Mouse (Mus musculus): ENCODE results near the gene Cstb. TPM values are rescaled to one million over a fixed set of nuclear protein-coding genes. Genes with fewer than 3 reads are reported as not detected.

Cstb gene
- polyA plus RNA-seq, 1 experiment = 249 TPM

DNA sequence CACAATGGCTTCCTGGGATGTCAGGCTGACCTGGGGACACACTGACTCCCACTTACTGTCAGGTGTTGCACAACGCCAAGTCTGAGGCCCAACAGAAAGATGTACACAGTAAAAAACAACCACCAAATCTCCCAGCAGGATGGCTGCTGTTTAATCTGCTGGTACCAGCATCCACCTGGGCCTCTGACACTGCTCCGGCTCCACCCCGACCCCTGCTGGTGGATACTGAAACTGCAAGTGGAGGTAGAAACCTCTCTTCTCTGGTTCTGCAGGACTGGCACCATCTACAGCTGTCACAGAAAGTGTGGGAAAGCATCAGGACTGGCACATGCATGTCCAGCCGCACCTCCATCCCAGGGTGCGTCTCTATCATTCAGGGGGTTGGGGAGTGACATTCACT lies 12.6 kb downstream of the Cstb start:
- Histone ChIP-seq H3K4me3 (ENCODE audit: insufficient read depth, low read depth, low read length) (no peak overlapping the region), H3K27ac (replicated peaks; ENCODE audit: low read depth, low read length) (no peak overlapping the region), H3K4me1 (ENCODE audit: control insufficient read depth, insufficient read depth, insufficient read length, low read length) (no peaks in the 10 kb centered on the region)

DNA sequence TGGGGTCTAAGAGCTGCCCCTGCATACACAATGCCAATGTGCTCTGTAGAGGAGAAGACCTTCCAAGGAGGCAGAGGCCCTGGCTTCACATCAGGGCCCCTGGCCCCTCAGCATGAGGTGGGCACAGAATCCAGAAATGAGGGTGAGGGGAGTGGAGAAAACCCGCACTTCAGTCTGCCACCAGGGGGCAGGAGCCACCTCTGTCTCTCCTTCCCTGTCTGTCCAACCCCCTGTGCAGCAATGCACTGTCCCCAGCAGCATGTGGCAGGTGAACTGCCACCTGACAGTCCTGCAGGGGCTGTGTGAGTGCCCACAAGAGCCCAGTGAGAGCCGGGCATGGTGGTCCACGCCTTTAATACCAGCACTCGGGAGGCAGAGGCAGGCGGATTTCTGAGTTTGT lies 14.1 kb downstream of the Cstb start:
- Histone ChIP-seq H3K4me1 (ENCODE audit: control insufficient read depth, insufficient read depth, insufficient read length, low read length) (no peaks in the 10 kb centered on the region), H3K27ac (replicated peaks; ENCODE audit: low read depth, low read length) (no peak overlapping the region), H3K4me3 (ENCODE audit: insufficient read depth, low read depth, low read length) (no peak overlapping the region)

DNA sequence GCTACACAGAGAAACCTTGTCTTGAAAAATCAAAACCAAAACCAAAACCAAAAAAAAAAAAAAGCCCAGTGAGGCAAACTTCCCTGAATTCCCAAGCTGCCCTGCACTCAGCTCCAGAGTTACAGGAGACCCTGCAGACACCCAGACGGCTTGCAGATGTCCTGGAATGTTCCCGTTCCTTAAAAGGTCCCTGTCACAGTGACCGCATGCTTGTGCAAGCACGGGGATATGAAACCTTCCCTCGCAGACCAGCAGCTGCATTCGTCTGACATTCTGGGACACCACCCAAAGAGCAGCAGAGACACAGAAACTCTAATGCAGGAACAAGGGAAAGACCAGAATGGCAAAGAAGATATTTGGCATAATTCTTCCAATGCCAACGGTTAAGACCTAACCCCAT lies 14.5 kb downstream of the Cstb start:
- no peaks in the 10 kb centered on the region for H3K4me1 ChIP-seq (ENCODE audit: control insufficient read depth, insufficient read depth, insufficient read length, low read length)
- no peak overlapping the region for H3K4me3 ChIP-seq (ENCODE audit: insufficient read depth, low read depth, low read length)
- no peak overlapping the region for H3K27ac ChIP-seq (replicated peaks; ENCODE audit: low read depth, low read length)

DNA sequence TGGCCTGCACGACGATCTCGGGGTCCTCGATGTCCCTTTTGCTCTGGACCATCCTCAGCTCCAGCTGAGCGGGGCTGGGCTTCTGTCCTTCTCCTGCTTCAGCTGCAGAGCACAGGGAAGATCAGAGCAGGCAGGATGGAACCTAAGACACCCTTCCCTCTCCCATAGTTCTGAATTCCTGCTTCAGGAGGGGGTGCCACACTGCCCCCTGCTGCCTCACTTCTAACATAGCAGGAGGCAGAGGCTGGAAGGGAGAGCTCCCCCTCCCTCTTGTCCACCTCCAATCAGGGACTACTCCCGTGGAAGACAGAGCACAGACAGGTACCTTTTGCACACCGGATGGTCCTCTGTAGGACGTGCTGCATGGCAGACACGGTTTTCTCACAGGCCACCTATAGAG lies 15.3 kb downstream of the Cstb start:
- H3K4me1 ChIP-seq (ENCODE audit: control insufficient read depth, insufficient read depth, insufficient read length, low read length) = no peaks in the 10 kb centered on the region
- no peak overlapping the region for H3K27ac ChIP-seq (replicated peaks; ENCODE audit: low read depth, low read length)
- H3K4me3 ChIP-seq (ENCODE audit: insufficient read depth, low read depth, low read length) = no peak overlapping the region

DNA sequence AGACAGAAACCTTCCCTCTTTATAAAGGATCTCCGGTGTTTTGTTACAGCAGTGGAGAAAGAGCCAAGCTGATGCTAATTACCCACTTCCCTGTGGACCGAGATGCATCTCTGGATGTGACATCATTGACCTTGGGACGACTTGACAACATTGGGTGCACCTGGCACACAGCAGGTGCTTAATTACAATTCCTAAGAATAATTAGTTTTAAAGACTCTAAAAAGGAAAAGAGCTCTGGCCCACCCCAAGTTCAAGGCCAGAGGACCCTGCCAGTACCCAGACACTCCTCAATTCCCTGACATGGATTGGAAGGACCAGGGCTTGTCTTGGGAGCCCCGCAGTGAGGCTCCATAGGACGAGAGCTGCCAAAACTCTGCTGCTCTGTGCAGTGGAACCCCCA lies 16.1 kb downstream of the Cstb start:
- no peak overlapping the region for H3K27ac ChIP-seq (replicated peaks; ENCODE audit: low read depth, low read length)
- H3K4me3 ChIP-seq (ENCODE audit: insufficient read depth, low read depth, low read length) = no peak overlapping the region
- H3K4me1 ChIP-seq (ENCODE audit: control insufficient read depth, insufficient read depth, insufficient read length, low read length) = no peaks in the 10 kb centered on the region

DNA sequence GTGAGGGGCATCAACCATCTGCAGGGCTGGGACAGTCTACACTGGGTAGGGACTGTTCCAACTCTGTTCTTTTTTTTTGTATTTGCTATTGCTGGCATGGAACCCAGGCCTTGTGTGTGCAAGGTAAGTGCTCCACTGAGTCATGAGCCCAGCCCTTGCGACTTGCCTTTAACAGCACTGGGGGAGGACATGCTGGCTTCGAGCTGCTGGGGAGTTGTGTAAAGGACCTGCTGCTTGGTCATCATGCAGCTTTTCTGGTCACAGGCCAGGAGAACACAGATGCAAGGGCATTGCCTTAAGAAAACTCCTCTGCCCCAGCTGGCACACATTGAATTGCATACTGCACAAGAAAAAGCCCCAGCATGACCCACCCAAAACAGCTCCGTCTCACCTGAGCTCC lies 16.8 kb downstream of the Cstb start:
- Histone ChIP-seq H3K4me3 (ENCODE audit: insufficient read depth, low read depth, low read length) (no peak overlapping the region), H3K27ac (replicated peaks; ENCODE audit: low read depth, low read length) (no peak overlapping the region), H3K4me1 (ENCODE audit: control insufficient read depth, insufficient read depth, insufficient read length, low read length) (no peaks in the 10 kb centered on the region)

DNA sequence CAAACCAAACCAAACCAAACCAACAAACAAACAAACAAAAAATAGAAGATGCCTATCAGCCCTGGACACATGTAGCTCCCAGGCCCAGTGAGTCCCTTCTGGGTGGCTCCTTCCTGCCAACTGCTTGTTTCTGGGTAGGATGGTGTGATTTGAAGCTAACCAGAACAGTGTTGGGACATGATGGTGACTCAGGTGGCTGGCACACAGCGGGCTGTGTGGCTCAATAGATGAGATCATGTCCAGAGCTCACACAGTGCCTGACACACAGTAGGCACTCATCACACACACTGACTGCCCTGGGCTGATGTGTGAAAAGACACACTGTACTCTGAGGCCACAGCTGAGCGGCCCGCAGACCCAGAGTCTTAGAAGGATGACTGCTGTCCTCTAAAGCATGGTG lies 20.7 kb downstream of the Cstb start:
- no peak overlapping the region for H3K4me3 ChIP-seq (ENCODE audit: insufficient read depth, low read depth, low read length)
- no peaks in the 10 kb centered on the region for H3K4me1 ChIP-seq (ENCODE audit: control insufficient read depth, insufficient read depth, insufficient read length, low read length)
- H3K27ac ChIP-seq (replicated peaks; ENCODE audit: low read depth, low read length) = no peak overlapping the region

DNA sequence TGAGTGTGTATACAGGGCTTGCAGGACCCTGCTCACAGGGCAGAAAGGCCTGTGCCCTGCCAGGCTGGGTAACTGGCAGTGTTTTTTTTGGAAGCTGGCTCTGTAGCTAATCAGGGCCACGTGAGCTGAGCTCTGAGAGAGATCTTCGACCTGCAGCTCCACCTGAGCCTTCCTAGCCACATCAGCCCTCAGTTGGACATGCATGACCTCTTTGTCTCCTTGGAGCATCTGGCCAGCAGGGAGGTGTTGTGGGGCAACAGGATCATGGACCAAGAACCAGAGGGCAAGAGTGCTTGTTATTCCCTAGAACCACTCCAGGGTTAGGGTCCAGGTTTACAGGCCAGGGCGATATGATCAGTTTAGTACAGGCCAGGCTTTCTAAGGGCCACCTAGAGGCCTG lies 21.9 kb downstream of the Cstb start:
- H3K4me3 ChIP-seq (ENCODE audit: insufficient read depth, low read depth, low read length) = no peak overlapping the region
- H3K4me1 ChIP-seq (ENCODE audit: control insufficient read depth, insufficient read depth, insufficient read length, low read length) = peaks cover 3% of the 10 kb centered on the region; the same call in 1 of the 2 replicates
- H3K27ac ChIP-seq (replicated peaks; ENCODE audit: low read depth, low read length) = no peak overlapping the region

DNA sequence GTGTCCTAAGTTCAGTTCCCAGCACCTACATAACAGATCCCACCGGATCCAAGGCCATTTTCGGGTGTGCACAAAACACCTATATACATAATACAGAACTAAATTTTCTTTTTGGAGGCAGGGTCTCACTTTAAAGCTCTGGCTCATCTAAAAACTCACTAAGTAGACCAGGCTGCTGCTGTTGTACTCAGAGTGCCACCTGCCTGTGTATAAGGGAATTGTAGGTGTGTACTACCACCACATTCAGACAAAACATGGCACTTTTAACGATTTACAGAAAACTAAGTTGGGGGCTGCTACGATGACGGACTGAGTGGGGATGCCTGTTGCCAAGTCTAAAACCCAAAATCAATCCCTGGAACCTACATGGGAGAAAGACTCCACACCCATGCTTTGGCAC lies 25.3 kb downstream of the Cstb start:
- Histone ChIP-seq H3K4me3 (ENCODE audit: insufficient read depth, low read depth, low read length) (no peak overlapping the region), H3K27ac (replicated peaks; ENCODE audit: low read depth, low read length) (no peak overlapping the region), H3K4me1 (ENCODE audit: control insufficient read depth, insufficient read depth, insufficient read length, low read length) (peaks cover 13% of the 10 kb centered on the region)

DNA sequence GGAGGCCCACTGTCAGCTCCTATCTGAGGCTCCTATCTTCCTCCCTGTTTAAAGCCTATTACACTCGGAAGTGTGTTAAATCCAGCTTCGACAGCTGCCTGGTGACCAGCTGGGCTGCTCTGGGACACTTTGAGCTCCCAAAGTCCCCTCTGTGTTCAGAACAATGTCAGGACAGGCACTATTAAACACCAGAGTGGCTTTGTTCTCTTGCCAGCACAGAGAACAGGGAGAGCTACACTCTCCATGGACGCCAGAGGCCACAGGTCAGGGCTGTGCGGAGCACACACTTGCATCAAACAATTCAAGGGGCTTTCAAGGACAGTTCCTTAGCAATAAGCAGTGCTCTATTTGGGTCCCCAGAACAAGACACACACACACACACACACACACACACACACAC lies 27.2 kb downstream of the Cstb start:
- peaks cover 22% of the 10 kb centered on the region for H3K4me1 ChIP-seq (ENCODE audit: control insufficient read depth, insufficient read depth, insufficient read length, low read length)

DNA sequence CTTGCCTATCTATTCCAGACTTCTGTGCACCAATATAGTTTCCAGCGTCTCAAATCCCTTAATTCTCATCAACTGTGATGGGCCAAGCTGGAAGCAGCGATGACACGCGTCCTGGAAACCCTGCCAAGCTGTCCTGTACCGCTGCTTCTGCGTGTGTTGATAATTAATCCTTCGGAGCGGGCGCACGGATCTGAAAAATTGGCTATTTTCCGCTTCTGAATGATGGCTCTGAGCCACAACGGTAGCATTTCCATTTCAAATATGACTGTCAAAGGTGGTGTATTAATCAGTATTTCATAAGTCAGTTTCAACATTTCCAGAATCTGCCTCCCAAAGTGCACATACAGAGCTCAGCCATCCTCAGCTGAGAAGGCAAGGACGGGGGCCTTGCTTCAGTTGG lies 31.2 kb downstream of the Cstb start:
- Histone ChIP-seq H3K4me3 (ENCODE audit: insufficient read depth, low read depth, low read length) (no peak overlapping the region), H3K4me1 (ENCODE audit: control insufficient read depth, insufficient read depth, insufficient read length, low read length) (peaks cover 33% of the 10 kb centered on the region), H3K27ac (replicated peaks; ENCODE audit: low read depth, low read length) (no peak overlapping the region)

More for the DNA sequence above, 27.2 kb downstream of the Cstb start:
- no peak overlapping the region for H3K4me3 ChIP-seq (ENCODE audit: insufficient read depth, low read depth, low read length)
- H3K27ac ChIP-seq (replicated peaks; ENCODE audit: low read depth, low read length) = no peak overlapping the region

DNA sequence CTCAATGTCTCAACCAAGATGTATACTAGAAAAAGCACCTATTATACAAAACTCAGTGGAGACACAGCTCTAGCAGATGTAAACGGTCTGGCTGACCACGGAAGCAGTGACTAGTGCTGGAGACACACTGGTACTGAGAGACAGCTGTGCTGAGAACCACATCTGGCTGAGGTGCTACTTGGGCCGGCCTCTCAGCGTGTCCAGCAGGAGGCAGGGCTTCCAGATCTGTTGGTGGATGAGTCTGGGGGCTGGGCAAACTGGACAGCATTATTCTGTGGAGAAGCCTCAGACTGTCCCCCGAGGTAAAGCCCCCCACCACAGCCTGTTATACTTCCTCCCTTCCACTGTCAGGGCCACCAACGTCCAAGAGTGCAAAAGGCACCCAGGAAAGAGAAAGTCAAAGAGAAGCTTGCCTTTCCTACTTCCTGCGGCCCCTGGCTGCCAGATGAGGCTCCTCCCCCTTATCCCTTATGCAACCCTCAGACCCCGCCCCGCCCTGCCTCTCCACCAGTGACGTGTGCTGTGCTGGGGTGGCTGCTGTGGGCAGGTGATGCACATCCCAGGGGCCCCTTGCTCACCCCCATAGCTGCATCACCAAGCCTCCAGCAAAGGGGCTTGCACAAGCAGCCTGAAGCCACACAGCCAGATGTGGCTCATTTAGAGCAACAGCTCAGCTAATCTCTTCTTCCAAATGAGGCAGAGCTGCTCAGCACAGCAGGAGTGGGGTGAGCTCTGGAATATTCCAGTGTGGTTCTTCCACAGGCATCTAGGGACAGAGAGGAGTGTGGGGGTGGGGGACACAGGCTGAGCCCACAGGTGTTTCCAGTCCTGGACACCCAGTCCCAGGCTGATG lies 32.3 kb downstream of the Cstb start:
- peak overlapping the region; percentile 61 for H3K27ac ChIP-seq (replicated peaks; ENCODE audit: low read depth, low read length)
- H3K4me1 ChIP-seq (ENCODE audit: control insufficient read depth, insufficient read depth, insufficient read length, low read length) = peaks cover 33% of the 10 kb centered on the region
- H3K4me3 ChIP-seq (ENCODE audit: insufficient read depth, low read depth, low read length) = no peak overlapping the region

DNA sequence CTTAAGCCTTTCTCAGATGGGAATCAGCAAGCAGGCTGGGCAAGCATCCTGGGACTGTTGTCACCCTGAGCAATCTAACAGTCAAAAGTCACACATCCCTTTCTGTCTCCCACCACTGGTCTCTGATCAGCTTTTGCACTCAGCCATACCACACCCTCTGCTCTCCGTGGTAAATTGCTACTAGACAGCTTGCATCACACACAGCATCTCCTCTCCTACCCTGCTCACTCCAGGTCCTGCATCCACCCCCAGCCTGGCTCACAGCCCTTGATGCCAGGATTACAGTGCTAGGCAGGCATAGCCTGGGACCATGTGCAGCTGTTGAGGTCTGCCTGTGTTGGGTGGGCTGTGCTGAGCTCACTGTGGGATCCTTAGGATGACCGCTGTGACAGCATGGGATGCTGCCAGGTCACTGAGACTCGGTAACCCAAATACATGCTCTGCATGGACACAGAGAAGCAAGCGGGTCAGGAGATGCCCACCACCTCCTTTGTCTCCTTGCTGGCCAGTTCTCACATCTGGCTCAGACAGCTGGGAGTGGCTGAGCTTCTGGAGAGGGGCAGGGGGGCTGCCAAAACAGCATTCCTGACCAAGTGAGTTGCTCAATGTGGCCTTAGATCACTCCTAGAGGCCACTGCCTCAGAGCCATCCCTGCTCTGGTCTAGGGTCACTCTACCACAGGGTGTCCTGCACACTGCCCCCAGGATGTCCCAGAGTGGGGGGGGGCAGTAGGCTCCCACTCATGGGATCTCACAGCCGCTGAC lies 33.1 kb downstream of the Cstb start:
- Histone ChIP-seq H3K27ac (replicated peaks; ENCODE audit: low read depth, low read length) (peak overlapping the region; percentile 19), H3K4me3 (ENCODE audit: insufficient read depth, low read depth, low read length) (no peak overlapping the region), H3K4me1 (ENCODE audit: control insufficient read depth, insufficient read depth, insufficient read length, low read length) (peaks cover 33% of the 10 kb centered on the region)

DNA sequence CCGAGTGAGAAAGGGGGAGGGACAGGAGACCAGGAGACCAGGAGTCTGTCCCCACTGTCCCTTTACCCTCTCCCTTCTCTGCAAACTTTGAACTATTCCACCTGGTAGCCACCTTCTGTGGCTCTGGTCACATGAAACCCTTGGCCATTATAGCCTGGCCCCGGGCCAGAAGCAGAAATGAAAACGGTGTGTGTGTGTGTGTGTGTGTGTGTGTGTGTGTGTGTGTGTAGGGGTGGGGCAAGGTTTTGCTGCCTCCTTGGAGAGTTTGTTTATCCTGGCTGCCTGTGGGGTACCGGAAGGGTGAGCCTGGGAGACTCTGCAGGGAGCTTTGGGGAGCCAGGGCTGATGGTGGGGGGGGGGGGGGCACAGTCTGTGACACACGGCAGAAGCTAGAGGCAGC lies 35.0 kb downstream of the Cstb start:
- H3K27ac ChIP-seq (replicated peaks; ENCODE audit: low read depth, low read length) = no peak overlapping the region
- no peak overlapping the region for H3K4me3 ChIP-seq (ENCODE audit: insufficient read depth, low read depth, low read length)
- peaks cover 31% of the 10 kb centered on the region for H3K4me1 ChIP-seq (ENCODE audit: control insufficient read depth, insufficient read depth, insufficient read length, low read length)

DNA sequence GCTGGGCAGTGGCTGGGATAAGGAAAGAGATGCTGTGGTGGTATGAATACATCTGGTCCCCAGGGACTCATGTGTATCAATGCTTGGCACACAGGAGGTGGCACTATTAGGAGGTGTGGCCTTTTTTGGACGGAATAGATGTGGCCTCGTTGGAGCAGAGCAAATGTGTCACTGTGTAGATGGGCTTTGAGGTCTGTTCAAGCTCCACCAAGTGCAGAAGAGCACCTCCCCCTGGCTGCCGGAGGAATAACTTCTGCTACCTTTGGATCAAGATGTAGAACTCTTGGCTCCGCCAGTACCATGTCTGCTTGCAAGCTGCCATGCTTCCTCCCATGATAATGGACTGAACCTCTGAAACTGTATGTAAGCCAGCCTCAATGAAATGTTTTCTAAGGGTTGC lies 36.3 kb downstream of the Cstb start:
- H3K27ac ChIP-seq (replicated peaks; ENCODE audit: low read depth, low read length) = no peak overlapping the region
- no peak overlapping the region for H3K4me3 ChIP-seq (ENCODE audit: insufficient read depth, low read depth, low read length)

More for the DNA sequence above, 36.3 kb downstream of the Cstb start:
- H3K4me1 ChIP-seq (ENCODE audit: control insufficient read depth, insufficient read depth, insufficient read length, low read length) = peaks cover 25% of the 10 kb centered on the region

Measured in brown adipose tissue, adult 24 weeks (tissue).